Mouse (Mus musculus): Measurements from ENCODE around the gene Kcnh1. TPM values are rescaled to one million over a fixed set of nuclear protein-coding genes. Genes with fewer than 3 reads are reported as not detected.

Kcnh1 gene
- polyA plus RNA-seq, 1 experiment, result not detected

DNA sequence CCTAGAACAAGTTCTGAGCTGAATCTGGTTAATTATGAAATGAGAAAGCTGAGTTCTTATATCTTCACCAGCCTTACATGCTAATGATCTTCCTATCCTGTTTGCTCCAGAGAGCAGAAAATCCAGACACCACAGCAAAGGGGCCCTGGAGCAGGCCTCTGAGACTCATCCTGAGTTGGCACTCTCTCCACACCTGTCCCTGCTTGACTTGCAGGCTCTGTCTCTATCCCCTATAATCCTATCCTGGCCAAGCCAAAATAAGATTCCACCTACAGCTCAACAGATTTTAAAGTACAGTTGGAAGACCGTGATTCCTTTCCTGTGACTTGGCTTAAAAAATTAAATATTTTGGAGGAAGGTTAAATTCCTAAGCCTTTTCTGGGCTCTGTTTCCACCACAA is 257.9 kb downstream of the Kcnh1 start:
- H3K27me3 ChIP-seq (ENCODE audit: control insufficient read depth), result no peaks in the 10 kb centered on the region
- no peaks in the 10 kb centered on the region; the same call in 1 of the 2 replicates for H3K9me3 ChIP-seq (ENCODE audit: control insufficient read depth, low read length)
- TF ChIP-seq TAL1 (IDR thresholded peaks at IDR 0.05; ENCODE audit: low read length), result no peak
- no peak for TF ChIP-seq GATA1 (IDR thresholded peaks at IDR 0.05; ENCODE audit: low read length)
- no peaks in the 10 kb centered on the region for H3K36me3 ChIP-seq (ENCODE audit: control insufficient read depth)
- H3K4me3 ChIP-seq (replicated peaks), result no peak overlapping the region
- H3K4me1 ChIP-seq (ENCODE audit: control insufficient read depth), result no peaks in the 10 kb centered on the region

GRCm38 (mm10) chr1:192449572-192450351 is 259.2 kb downstream of the Kcnh1 start:
- no peaks in the 10 kb centered on the region for H3K27me3 ChIP-seq (ENCODE audit: control insufficient read depth)
- no peaks in the 10 kb centered on the region for H3K4me1 ChIP-seq (ENCODE audit: control insufficient read depth)
- no peaks in the 10 kb centered on the region; the same call in 1 of the 2 replicates for H3K9me3 ChIP-seq (ENCODE audit: control insufficient read depth, low read length)
- TF ChIP-seq TAL1 (IDR thresholded peaks at IDR 0.05; ENCODE audit: low read length) (no peak), GATA1 (IDR thresholded peaks at IDR 0.05; ENCODE audit: low read length) (no peak)
- no peaks in the 10 kb centered on the region for H3K36me3 ChIP-seq (ENCODE audit: control insufficient read depth)
- H3K4me3 ChIP-seq (replicated peaks), result no peak overlapping the region

GRCm38 (mm10) chr1:192450425-192450824 is 259.9 kb downstream of the Kcnh1 start:
- H3K4me3 ChIP-seq (replicated peaks), result no peak overlapping the region
- TF ChIP-seq TAL1 (IDR thresholded peaks at IDR 0.05; ENCODE audit: low read length) (no peak), GATA1 (IDR thresholded peaks at IDR 0.05; ENCODE audit: low read length) (no peak)
- H3K27me3 ChIP-seq (ENCODE audit: control insufficient read depth), result no peaks in the 10 kb centered on the region
- H3K4me1 ChIP-seq (ENCODE audit: control insufficient read depth), result no peaks in the 10 kb centered on the region
- H3K36me3 ChIP-seq (ENCODE audit: control insufficient read depth), result no peaks in the 10 kb centered on the region
- no peaks in the 10 kb centered on the region; the same call in 1 of the 2 replicates for H3K9me3 ChIP-seq (ENCODE audit: control insufficient read depth, low read length)

DNA sequence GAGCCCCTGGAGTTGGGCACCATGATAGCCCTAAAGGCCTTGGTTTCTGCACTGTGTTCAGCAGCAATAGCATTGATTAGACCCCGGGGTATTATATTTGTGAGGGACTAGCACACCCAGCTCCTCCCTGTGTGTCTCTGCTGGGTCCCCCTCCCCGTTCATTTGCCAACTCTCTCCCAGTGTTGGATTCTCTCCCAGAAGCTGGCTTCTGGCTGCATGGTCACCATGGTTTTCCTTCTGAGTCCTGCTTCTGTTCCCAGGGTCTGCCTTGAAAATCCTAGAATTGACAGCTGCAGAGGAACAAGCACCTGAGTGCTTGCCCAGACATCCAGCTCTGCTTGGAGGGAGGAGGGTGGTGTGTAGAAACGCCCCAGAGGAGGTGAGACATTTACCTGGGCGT is 261.1 kb downstream of the Kcnh1 start:
- Histone ChIP-seq H3K4me1 (ENCODE audit: control insufficient read depth) (no peaks in the 10 kb centered on the region), H3K4me3 (replicated peaks) (no peak overlapping the region), H3K9me3 (ENCODE audit: control insufficient read depth, low read length) (no peaks in the 10 kb centered on the region; the same call in 1 of the 2 replicates), H3K27me3 (ENCODE audit: control insufficient read depth) (no peaks in the 10 kb centered on the region), H3K36me3 (ENCODE audit: control insufficient read depth) (no peaks in the 10 kb centered on the region)
- TF ChIP-seq TAL1 (IDR thresholded peaks at IDR 0.05; ENCODE audit: low read length), result no peak
- no peak for TF ChIP-seq GATA1 (IDR thresholded peaks at IDR 0.05; ENCODE audit: low read length)

GRCm38 (mm10) chr1:192454501-192454900 is 263.9 kb downstream of the Kcnh1 start:
- TF ChIP-seq TAL1 (IDR thresholded peaks at IDR 0.05; ENCODE audit: low read length) (no peak), GATA1 (IDR thresholded peaks at IDR 0.05; ENCODE audit: low read length) (no peak)
- Histone ChIP-seq H3K9me3 (ENCODE audit: control insufficient read depth, low read length) (no peaks in the 10 kb centered on the region; the same call in 1 of the 2 replicates), H3K36me3 (ENCODE audit: control insufficient read depth) (no peaks in the 10 kb centered on the region), H3K4me1 (ENCODE audit: control insufficient read depth) (no peaks in the 10 kb centered on the region), H3K4me3 (replicated peaks) (no peak overlapping the region), H3K27me3 (ENCODE audit: control insufficient read depth) (no peaks in the 10 kb centered on the region)

- Histone ChIP-seq H3K27me3 (ENCODE audit: control insufficient read depth) (no peaks in the 10 kb centered on the region), H3K4me1 (ENCODE audit: control insufficient read depth) (no peaks in the 10 kb centered on the region), H3K9me3 (ENCODE audit: control insufficient read depth, low read length) (no peaks in the 10 kb centered on the region; the same call in 1 of the 2 replicates), H3K36me3 (ENCODE audit: control insufficient read depth) (no peaks in the 10 kb centered on the region), H3K4me3 (replicated peaks) (no peak overlapping the region)
- no peak for TF ChIP-seq TAL1 (IDR thresholded peaks at IDR 0.05; ENCODE audit: low read length)
These were observed 264.4 kb downstream of the Kcnh1 start for GRCm38 (mm10) chr1:192454981-192455380.

DNA sequence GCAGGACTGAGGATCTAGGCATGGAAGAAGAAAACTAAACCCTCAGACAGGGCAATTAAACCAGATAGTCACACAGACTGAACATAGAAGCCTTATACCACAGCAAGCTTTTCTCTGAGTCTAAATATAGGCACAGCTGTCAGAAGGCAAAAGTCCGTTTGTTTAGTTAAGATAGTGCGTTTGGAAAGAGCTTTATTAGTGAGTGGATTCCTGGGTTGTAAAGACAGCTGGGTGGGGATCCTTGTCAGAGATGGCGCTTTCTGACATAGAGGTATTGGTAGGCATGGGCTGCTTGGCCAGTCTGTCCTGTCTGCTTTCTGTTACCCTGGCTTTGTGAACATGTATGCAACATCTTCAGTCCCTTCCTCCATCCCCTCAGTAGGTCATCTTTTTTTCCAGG is 266.5 kb downstream of the Kcnh1 start:
- H3K27me3 ChIP-seq (ENCODE audit: control insufficient read depth), result no peaks in the 10 kb centered on the region

GRCm38 (mm10) chr1:192457526-192458206 is 267.1 kb downstream of the Kcnh1 start:
- Histone ChIP-seq H3K9me3 (ENCODE audit: control insufficient read depth, low read length) (no peaks in the 10 kb centered on the region), H3K4me3 (replicated peaks) (no peak overlapping the region), H3K27me3 (ENCODE audit: control insufficient read depth) (no peaks in the 10 kb centered on the region), H3K36me3 (ENCODE audit: control insufficient read depth) (no peaks in the 10 kb centered on the region), H3K4me1 (ENCODE audit: control insufficient read depth) (no peaks in the 10 kb centered on the region)
- no peak for TF ChIP-seq TAL1 (IDR thresholded peaks at IDR 0.05; ENCODE audit: low read length)
- TF ChIP-seq GATA1 (IDR thresholded peaks at IDR 0.05; ENCODE audit: low read length), result no peak

More for the DNA sequence above, 266.5 kb downstream of the Kcnh1 start:
- Histone ChIP-seq H3K4me3 (replicated peaks) (no peak overlapping the region), H3K4me1 (ENCODE audit: control insufficient read depth) (no peaks in the 10 kb centered on the region), H3K36me3 (ENCODE audit: control insufficient read depth) (no peaks in the 10 kb centered on the region), H3K9me3 (ENCODE audit: control insufficient read depth, low read length) (no peaks in the 10 kb centered on the region)
- no peak for TF ChIP-seq TAL1 (IDR thresholded peaks at IDR 0.05; ENCODE audit: low read length)
- TF ChIP-seq GATA1 (IDR thresholded peaks at IDR 0.05; ENCODE audit: low read length), result no peak

- no peaks in the 10 kb centered on the region for H3K27me3 ChIP-seq (ENCODE audit: control insufficient read depth)
- H3K9me3 ChIP-seq (ENCODE audit: control insufficient read depth, low read length), result no peaks in the 10 kb centered on the region
- H3K36me3 ChIP-seq (ENCODE audit: control insufficient read depth), result no peaks in the 10 kb centered on the region
- no peak overlapping the region for H3K4me3 ChIP-seq (replicated peaks)
- TF ChIP-seq TAL1 (IDR thresholded peaks at IDR 0.05; ENCODE audit: low read length) (no peak), GATA1 (IDR thresholded peaks at IDR 0.05; ENCODE audit: low read length) (no peak)
- H3K4me1 ChIP-seq (ENCODE audit: control insufficient read depth), result no peaks in the 10 kb centered on the region
These were observed 273.2 kb downstream of the Kcnh1 start for GRCm38 (mm10) chr1:192463732-192464131.
